Mouse (Mus musculus): ENCODE measurements at regions not wholly inside any gene's neighbourhood (a gene's known extent, or its start where the extent isn't known, plus 50 kb on each side); places are given as distances from the start of the nearest gene placed in this dataset.

GRCm38 (mm10) chr7:69398299-69398698 lies 649.3 kb upstream of the Arrdc4 start:
- peak; percentile 13 for DNase-seq

DNA sequence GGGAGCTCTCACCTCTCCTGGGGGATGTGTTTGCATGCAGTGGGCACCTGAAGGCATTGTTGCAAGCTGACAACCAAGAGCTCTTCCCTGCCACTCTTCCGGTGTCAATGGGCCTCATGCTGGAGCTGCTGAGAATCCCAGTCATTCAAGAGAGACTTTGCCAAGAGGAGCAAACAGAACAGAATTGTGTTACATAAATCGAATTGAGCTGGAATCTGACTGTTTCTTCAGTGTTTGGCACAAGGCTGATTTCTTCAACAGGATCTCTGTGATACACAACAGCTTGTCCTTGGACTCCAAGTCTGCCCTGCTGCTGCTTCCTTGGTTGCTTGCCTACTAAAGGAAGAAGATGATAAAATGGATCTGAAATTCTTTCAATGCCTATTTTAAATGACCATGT lies 647.8 kb upstream of the Arrdc4 start:
- DNase-seq: no peak

All from kidney, postnatal 10 days (tissue).